Mouse (Mus musculus): ENCODE results near the gene Stim1. TPM values are rescaled to one million over a fixed set of nuclear protein-coding genes. Genes with fewer than 3 reads are reported as not detected.

Gene Stim1
- polyA plus RNA-seq, 1 experiment from 2014 or later = 16.2 TPM

- Histone ChIP-seq H3K27me3 (no peaks in the 10 kb centered on the region), H3K9ac (no peak overlapping the region), H3K4me1 (no peaks in the 10 kb centered on the region; the same call in 1 of the 2 replicates), H3K27ac (no peak overlapping the region), H3K4me3 (replicated peaks) (no peak overlapping the region), H3K36me3 (no peaks in the 10 kb centered on the region), H3K4me2 (no peak overlapping the region), H3K9me3 (replicated peaks) (no peaks in the 10 kb centered on the region)
- 74% methylated on average over 2 of the region's 2 CpGs for WGBS
- no peak for ATAC-seq (replicated peaks; ENCODE audit: low FRiP score)
Observed at GRCm38 (mm10) chr7:102313535-102313863, 45.9 kb downstream of the Stim1 start.

GRCm38 (mm10) chr7:102314107-102314506, 46.5 kb downstream of the Stim1 start:
- H3K4me1 ChIP-seq = no peaks in the 10 kb centered on the region; the same call in 1 of the 2 replicates
- no peak for ATAC-seq (replicated peaks; ENCODE audit: low FRiP score)
- no peak overlapping the region for H3K4me3 ChIP-seq (replicated peaks)
- no peak overlapping the region for H3K4me2 ChIP-seq
- no peaks in the 10 kb centered on the region for H3K36me3 ChIP-seq
- H3K9me3 ChIP-seq (replicated peaks) = no peaks in the 10 kb centered on the region
- no peak overlapping the region for H3K9ac ChIP-seq
- WGBS = 72% methylated on average over 1 of the region's 1 CpGs
- no peaks in the 10 kb centered on the region for H3K27me3 ChIP-seq
- H3K27ac ChIP-seq = no peak overlapping the region

GRCm38 (mm10) chr7:102314908-102315307, 47.3 kb downstream of the Stim1 start:
- no peak overlapping the region for H3K27ac ChIP-seq
- no peaks in the 10 kb centered on the region for H3K36me3 ChIP-seq
- H3K4me2 ChIP-seq = no peak overlapping the region
- H3K4me3 ChIP-seq (replicated peaks) = no peak overlapping the region
- H3K4me1 ChIP-seq = no peaks in the 10 kb centered on the region; the same call in 1 of the 2 replicates
- H3K9ac ChIP-seq = no peak overlapping the region
- no peaks in the 10 kb centered on the region for H3K27me3 ChIP-seq
- no peak for ATAC-seq (replicated peaks; ENCODE audit: low FRiP score)
- no peaks in the 10 kb centered on the region for H3K9me3 ChIP-seq (replicated peaks)

- ATAC-seq (replicated peaks; ENCODE audit: low FRiP score) = no peak
- no peaks in the 10 kb centered on the region; the same call in 1 of the 2 replicates for H3K4me1 ChIP-seq
Observed at GRCm38 (mm10) chr7:102315435-102315834, 47.8 kb downstream of the Stim1 start.

DNA sequence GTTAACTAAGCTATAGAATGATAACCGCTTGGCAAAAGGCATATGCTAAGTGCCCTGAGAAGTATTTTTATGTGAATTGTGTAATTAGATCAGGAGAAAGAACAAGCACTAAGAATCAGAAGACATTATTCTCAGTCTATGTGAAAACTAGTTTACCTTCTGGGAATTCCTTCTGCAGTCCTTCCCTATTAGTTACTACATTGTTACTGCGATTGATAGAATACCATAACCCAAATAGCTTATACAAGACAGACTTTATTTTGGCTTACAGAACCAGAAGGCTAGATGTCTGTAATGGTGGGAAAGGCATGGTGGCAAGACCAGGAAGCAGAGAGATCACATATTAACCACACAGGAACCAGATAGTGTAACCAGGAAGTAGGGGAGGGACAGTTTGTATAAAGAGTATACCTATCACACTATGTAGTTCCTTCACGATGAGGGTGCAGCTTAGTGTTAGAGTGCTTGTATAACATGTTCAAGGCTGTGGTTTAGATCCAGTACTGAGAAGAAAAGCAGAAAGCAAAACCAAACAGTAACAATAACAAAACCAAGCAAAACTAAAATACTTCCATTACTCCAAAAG, 50.1 kb downstream of the Stim1 start:
- no peak overlapping the region for H3K9ac ChIP-seq
- H3K4me1 ChIP-seq = no peaks in the 10 kb centered on the region; the same call in 1 of the 2 replicates
- H3K27ac ChIP-seq = no peak overlapping the region
- 90% methylated on average over 3 of the region's 3 CpGs for WGBS
- H3K36me3 ChIP-seq = no peaks in the 10 kb centered on the region
- ATAC-seq (replicated peaks; ENCODE audit: low FRiP score) = no peak
- H3K4me3 ChIP-seq (replicated peaks) = no peak overlapping the region
- H3K4me2 ChIP-seq = no peak overlapping the region
- no peaks in the 10 kb centered on the region for H3K9me3 ChIP-seq (replicated peaks)
- no peaks in the 10 kb centered on the region for H3K27me3 ChIP-seq

More at GRCm38 (mm10) chr7:102315435-102315834, 47.8 kb downstream of the Stim1 start:
- Histone ChIP-seq H3K4me2 (no peak overlapping the region), H3K9ac (no peak overlapping the region), H3K27me3 (no peaks in the 10 kb centered on the region), H3K4me3 (replicated peaks) (no peak overlapping the region), H3K9me3 (replicated peaks) (no peaks in the 10 kb centered on the region), H3K27ac (no peak overlapping the region), H3K36me3 (no peaks in the 10 kb centered on the region)
- WGBS = 34% methylated on average over 7 of the region's 7 CpGs

DNA sequence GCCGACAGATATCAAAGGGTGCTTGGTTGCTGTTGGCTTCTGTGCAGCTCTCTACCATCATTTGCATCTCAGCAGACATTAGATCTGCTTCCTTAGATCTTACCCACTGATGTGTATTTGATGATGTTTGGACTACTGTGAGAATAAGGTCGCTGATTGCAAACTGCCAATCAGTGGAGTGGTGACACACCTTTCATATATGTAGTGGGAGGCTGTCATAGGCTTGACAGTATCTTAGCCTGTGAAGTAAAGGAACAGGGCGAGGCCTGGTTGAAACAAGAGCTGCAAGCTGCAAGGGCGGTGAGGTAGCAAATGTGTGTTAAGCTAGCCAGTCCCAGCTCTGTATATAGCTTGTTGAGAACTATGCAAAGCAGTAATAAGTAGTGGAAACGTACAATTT, 54.5 kb downstream of the Stim1 start:
- Histone ChIP-seq H3K4me2 (no peak overlapping the region), H3K4me1 (no peaks in the 10 kb centered on the region), H3K9me3 (replicated peaks) (no peaks in the 10 kb centered on the region), H3K27ac (no peak overlapping the region), H3K27me3 (no peaks in the 10 kb centered on the region), H3K9ac (no peak overlapping the region), H3K36me3 (no peaks in the 10 kb centered on the region), H3K4me3 (replicated peaks) (no peak overlapping the region)
- 78% methylated on average over 5 of the region's 5 CpGs for WGBS
- no peak for ATAC-seq (replicated peaks; ENCODE audit: low FRiP score)

DNA sequence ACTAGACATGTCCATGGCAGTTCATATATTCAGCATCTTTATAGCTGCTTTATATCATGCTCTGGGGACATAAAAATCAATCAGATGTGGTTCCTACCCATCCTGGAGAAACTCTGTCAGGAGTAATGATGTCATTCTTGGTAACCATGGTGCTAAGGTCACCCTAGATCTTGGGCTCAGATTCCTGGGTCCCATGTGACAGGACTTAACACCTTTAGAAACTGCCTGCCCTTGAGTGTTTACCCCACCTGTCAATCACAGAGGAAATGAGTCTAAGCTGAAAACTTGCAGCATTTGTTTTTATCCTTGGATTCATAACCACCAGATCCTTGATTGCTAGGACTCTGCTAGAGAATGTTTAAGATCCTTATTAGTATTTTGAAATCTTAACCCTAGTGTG, 58.7 kb downstream of the Stim1 start:
- no peaks in the 10 kb centered on the region for H3K9me3 ChIP-seq (replicated peaks)
- no peaks in the 10 kb centered on the region for H3K36me3 ChIP-seq
- H3K27ac ChIP-seq = no peak overlapping the region
- H3K4me2 ChIP-seq = no peak overlapping the region
- no peaks in the 10 kb centered on the region for H3K4me1 ChIP-seq
- ATAC-seq (replicated peaks; ENCODE audit: low FRiP score) = no peak
- no peak overlapping the region for H3K4me3 ChIP-seq (replicated peaks)
- H3K9ac ChIP-seq = no peak overlapping the region
- no peaks in the 10 kb centered on the region for H3K27me3 ChIP-seq

DNA sequence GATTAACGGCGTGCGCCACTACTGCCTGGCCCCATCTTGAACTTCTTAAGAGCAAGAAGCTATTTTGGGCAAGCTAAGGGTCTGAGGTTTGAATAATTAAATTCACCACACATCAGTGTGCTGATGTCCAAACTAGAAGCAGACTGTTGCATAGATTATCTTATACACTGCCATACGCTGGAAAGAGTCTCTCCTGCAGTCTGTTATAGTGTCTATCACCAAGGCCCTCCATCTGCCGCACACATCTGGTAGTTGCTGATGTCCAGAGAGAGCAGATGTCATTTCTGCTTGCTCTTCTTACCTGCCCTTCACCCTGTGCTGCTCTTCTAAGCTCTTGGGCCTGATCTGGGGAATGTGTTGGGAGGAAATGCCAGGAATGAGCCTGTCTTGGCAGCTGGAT, 62.7 kb downstream of the Stim1 start:
- Histone ChIP-seq H3K27ac (no peak overlapping the region), H3K4me3 (replicated peaks) (no peak overlapping the region), H3K4me2 (no peak overlapping the region), H3K27me3 (no peaks in the 10 kb centered on the region), H3K9me3 (replicated peaks) (no peaks in the 10 kb centered on the region), H3K4me1 (no peaks in the 10 kb centered on the region), H3K36me3 (no peaks in the 10 kb centered on the region), H3K9ac (no peak overlapping the region)
- 94% methylated on average over 5 of the region's 5 CpGs for WGBS
- no peak for ATAC-seq (replicated peaks; ENCODE audit: low FRiP score)

DNA sequence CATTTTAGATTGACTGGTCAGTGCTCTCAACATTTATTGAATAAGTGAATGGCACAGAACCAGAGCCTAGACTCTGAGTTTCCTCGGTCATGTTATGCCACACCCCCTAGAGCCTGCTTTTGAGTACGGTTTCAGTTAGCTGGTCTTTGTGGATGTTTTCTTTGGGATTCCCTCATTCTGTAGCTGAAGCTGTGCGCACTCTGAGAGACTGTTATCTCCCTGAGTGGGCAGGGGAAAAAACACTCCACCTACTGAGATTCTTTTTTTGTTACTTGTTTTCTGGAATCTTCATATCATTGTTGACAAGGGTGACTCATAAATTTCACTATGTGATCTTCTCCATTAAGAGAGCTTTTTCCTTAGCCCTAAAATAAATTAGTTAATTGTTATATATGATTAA, 63.9 kb downstream of the Stim1 start:
- no peak overlapping the region for H3K4me3 ChIP-seq (replicated peaks)
- H3K9me3 ChIP-seq (replicated peaks) = no peaks in the 10 kb centered on the region
- 53% methylated on average over 3 of the region's 3 CpGs for WGBS

GRCm38 (mm10) chr7:102333741-102334140, 66.1 kb downstream of the Stim1 start:
- Histone ChIP-seq H3K36me3 (no peaks in the 10 kb centered on the region), H3K27ac (no peak overlapping the region), H3K9me3 (replicated peaks) (no peaks in the 10 kb centered on the region), H3K4me1 (no peaks in the 10 kb centered on the region), H3K4me2 (no peak overlapping the region), H3K9ac (no peak overlapping the region), H3K4me3 (replicated peaks) (no peak overlapping the region), H3K27me3 (no peaks in the 10 kb centered on the region)
- WGBS = 61% methylated on average over 4 of the region's 4 CpGs
- ATAC-seq (replicated peaks; ENCODE audit: low FRiP score) = no peak

More for the DNA sequence above, 63.9 kb downstream of the Stim1 start:
- Histone ChIP-seq H3K27me3 (no peaks in the 10 kb centered on the region), H3K4me1 (no peaks in the 10 kb centered on the region), H3K4me2 (no peak overlapping the region), H3K36me3 (no peaks in the 10 kb centered on the region), H3K9ac (no peak overlapping the region), H3K27ac (no peak overlapping the region)
- ATAC-seq (replicated peaks; ENCODE audit: low FRiP score) = no peak

DNA sequence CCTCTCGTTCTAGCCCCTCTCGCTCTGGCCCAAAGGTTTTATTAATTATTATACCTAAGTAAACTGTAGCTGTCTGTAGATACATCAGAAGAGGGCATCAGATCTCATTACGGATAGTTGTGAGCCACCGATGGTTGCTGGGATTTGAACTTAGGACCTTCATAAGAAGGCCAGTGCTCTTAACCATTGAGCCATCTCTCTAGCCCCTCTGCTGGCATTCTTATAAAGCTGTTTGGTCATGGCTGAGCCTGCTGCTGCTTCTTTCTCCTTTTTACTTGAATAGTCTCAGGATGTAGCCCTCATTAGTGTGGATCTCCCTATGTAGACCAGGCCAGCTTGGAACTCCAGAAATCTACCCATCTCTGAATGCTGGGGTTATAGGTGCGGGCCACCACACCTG, 69.7 kb downstream of the Stim1 start:
- H3K27ac ChIP-seq = 0 out of 2 replicates have a peak overlapping the region, but pooled peaks have one; percentile 3
- no peak overlapping the region for H3K4me3 ChIP-seq (replicated peaks)
- H3K9ac ChIP-seq = no peak overlapping the region
- H3K9me3 ChIP-seq (replicated peaks) = no peaks in the 10 kb centered on the region
- no peaks in the 10 kb centered on the region for H3K4me1 ChIP-seq
- no peak for ATAC-seq (replicated peaks; ENCODE audit: low FRiP score)
- 92% methylated on average over 5 of the region's 5 CpGs for WGBS
- no peak overlapping the region for H3K4me2 ChIP-seq
- no peaks in the 10 kb centered on the region for H3K27me3 ChIP-seq
- no peaks in the 10 kb centered on the region for H3K36me3 ChIP-seq

DNA sequence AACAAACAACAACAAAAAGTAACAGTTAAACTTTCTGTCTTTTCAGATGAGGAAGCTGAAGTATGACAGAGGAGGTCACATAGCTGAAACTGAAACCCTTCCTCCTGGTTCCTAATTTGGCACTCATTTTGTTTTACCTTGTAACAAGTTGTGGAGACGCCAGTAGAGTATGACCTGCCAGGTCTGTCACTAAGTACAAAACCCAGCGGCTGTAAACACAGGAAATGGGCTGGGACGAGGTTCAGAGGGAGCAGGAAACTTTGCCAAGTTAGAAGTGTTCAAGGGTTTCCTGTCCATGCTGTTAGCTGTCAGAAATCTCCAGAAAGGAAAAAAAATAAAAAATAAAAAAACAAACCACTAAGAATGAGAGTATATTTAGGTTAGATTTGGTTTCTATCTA, 70.3 kb downstream of the Stim1 start:
- Histone ChIP-seq H3K27ac (0 out of 2 replicates have a peak overlapping the region, but pooled peaks have one; percentile 3), H3K4me3 (replicated peaks) (no peak overlapping the region), H3K4me2 (no peak overlapping the region), H3K27me3 (no peaks in the 10 kb centered on the region), H3K9ac (no peak overlapping the region), H3K9me3 (replicated peaks) (no peaks in the 10 kb centered on the region), H3K36me3 (no peaks in the 10 kb centered on the region), H3K4me1 (no peaks in the 10 kb centered on the region)
- 0 out of 2 replicates have a peak, but pooled peaks have one; percentile 40 for ATAC-seq (replicated peaks; ENCODE audit: low FRiP score)
- WGBS = 19% methylated on average over 3 of the region's 3 CpGs

DNA sequence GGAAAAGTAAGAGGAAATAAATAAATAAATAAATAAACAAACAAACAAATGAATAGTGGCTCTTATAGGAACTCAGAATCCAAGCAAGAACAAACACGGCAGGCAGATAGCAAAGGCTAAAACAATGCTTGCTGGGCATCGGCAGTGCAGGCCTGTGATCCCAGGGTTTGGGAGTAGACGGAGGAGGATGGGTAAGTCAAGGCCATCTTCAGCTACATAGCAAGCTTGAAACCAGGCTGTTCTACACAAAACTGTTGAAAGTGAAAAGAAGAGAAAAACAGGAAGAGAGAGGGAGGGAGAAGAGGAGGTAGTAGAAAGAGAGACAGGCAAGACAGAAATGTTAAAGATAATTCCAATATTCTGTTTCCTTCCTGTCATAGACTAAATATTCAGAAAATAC, 71.3 kb downstream of the Stim1 start:
- ATAC-seq (replicated peaks; ENCODE audit: low FRiP score) = no peak
- H3K4me2 ChIP-seq = no peak overlapping the region
- H3K9me3 ChIP-seq (replicated peaks) = no peaks in the 10 kb centered on the region
- H3K27ac ChIP-seq = no peak overlapping the region
- H3K27me3 ChIP-seq = no peaks in the 10 kb centered on the region
- H3K4me1 ChIP-seq = no peaks in the 10 kb centered on the region
- no peak overlapping the region for H3K9ac ChIP-seq
- H3K36me3 ChIP-seq = no peaks in the 10 kb centered on the region
- H3K4me3 ChIP-seq (replicated peaks) = no peak overlapping the region
- WGBS = 89% methylated on average over 3 of the region's 3 CpGs

Data from kidney, embryonic 15.5 days (tissue).